Mouse (Mus musculus) CH12.LX (cell line): ENCODE measurements around the gene Rcvrn. TPM values are rescaled to one million over a fixed set of nuclear protein-coding genes. Genes with fewer than 3 reads are reported as not detected.

ENCODE experiments used
- DNase-seq: peaks from one replicate; pipeline ENCODE4 v3.0.0-alpha.2; 2013; ENCODE audit errors: extremely low read depth
- H3K27ac ChIP-seq: 2 replicates; pipeline ENCODE4 v1.5.1; 2012; ENCODE audit warnings: low read depth, mild to moderate bottlenecking, control low read depth, moderate library complexity; ENCODE audit not compliant: insufficient read depth
- H3K27me3 ChIP-seq: replicated peaks from 2 replicates; pipeline ENCODE3; 2012; ENCODE audit warnings: inconsistent platforms
- H3K36me3 ChIP-seq, 2 experiments: replicated peaks in 1 of 2; 2 replicates each; pipeline versions ENCODE3 to v1.6.1; 2012; ENCODE audit warnings: inconsistent platforms in 1 of 2, low read length in 1 of 2, mild to moderate bottlenecking in 1 of 2, mixed read lengths in 1 of 2, moderate library complexity in 1 of 2; ENCODE audit not compliant: control insufficient read depth in 1 of 2, insufficient read depth in 1 of 2
- H3K4me1 ChIP-seq, 2 experiments: 2 replicates each; pipeline ENCODE4 v1.6.1; 2012; ENCODE audit warnings: inconsistent platforms in 1 of 2, moderate library complexity in 1 of 2; ENCODE audit not compliant: insufficient read depth in 2 of 2, control insufficient read depth in 1 of 2
- H3K4me2 ChIP-seq: 2 replicates; pipeline ENCODE4 v1.6.1; 2012; ENCODE audit warnings: low read depth, mild to moderate bottlenecking, control low read depth; ENCODE audit not compliant: poor library complexity, insufficient read depth, severe bottlenecking
- H3K4me3 ChIP-seq, 3 experiments: fragments of 150-350 bp in 1 of 3; sonication (generic) in 1 of 3; replicated peaks in 1 of 3; 2 replicates each; pipeline versions ENCODE3 to v1.5.1; 2011 to 2012; ENCODE audit warnings: low read depth in 2 of 3, low read length in 2 of 3, mild to moderate bottlenecking in 2 of 3, moderate library complexity in 2 of 3, control low read depth in 1 of 3, improper control_type of control experiment in 1 of 3, inconsistent platforms in 1 of 3, mixed read lengths in 1 of 3; ENCODE audit not compliant: poor library complexity in 1 of 3
- H3K79me2 ChIP-seq: replicated peaks from 2 replicates; pipeline ENCODE4 v1.6.1; 2012; ENCODE audit warnings: mild to moderate bottlenecking, moderate library complexity; ENCODE audit not compliant: control insufficient read depth, poor library complexity, insufficient read depth, severe bottlenecking; ENCODE audit errors: extremely low read depth
- H3K9ac ChIP-seq: 2 replicates; pipeline ENCODE4 v1.6.1; 2012; ENCODE audit warnings: low read depth, mild to moderate bottlenecking, control low read depth, moderate library complexity; ENCODE audit not compliant: insufficient read depth
- H3K9me3 ChIP-seq: replicated peaks from 2 replicates; pipeline ENCODE3; 2012; ENCODE audit warnings: low read length, inconsistent platforms, mixed read lengths
- BHLHE40 ChIP-seq: IDR thresholded peaks from 2 replicates; pipeline ENCODE4 v1.6.1; 2011; ENCODE audit warnings: mild to moderate bottlenecking, low read depth, low read length, improper control_type of control experiment
- CHD1 ChIP-seq: IDR thresholded peaks from 2 replicates; pipeline ENCODE4 v1.6.1; 2012; ENCODE audit warnings: low read depth, low read length, improper control_type of control experiment, inconsistent platforms
- CTCF ChIP-seq, 2 experiments: IDR thresholded peaks in 1 of 2; conservative IDR thresholded peaks in 1 of 2; 2 replicates each; pipeline ENCODE4 v1.5.1; 2011 to 2012; ENCODE audit warnings: low read depth in 2 of 2, low read length in 2 of 2, improper control_type of control experiment in 1 of 2, inconsistent platforms in 1 of 2, mild to moderate bottlenecking in 1 of 2, moderate library complexity in 1 of 2
- ELF1 ChIP-seq: IDR thresholded peaks from 2 replicates; pipeline ENCODE4 v1.6.1; 2014; ENCODE audit warnings: low read depth, mild to moderate bottlenecking, inconsistent platforms, low read length, improper control_type of control experiment
- EP300 ChIP-seq: IDR thresholded peaks from 2 replicates; pipeline ENCODE4 v1.6.1; 2011; ENCODE audit warnings: low read length, improper control_type of control experiment
- HCFC1 ChIP-seq: IDR thresholded peaks from 2 replicates; pipeline ENCODE4 v1.6.1; 2012; ENCODE audit warnings: low read depth, mild to moderate bottlenecking, inconsistent platforms, low read length, improper control_type of control experiment
- IRF4 ChIP-seq: IDR thresholded peaks from 2 replicates; pipeline ENCODE4 v1.6.1; 2014; ENCODE audit warnings: low read depth, mild to moderate bottlenecking, inconsistent platforms, low read length, improper control_type of control experiment
- JUN ChIP-seq: IDR thresholded peaks from 2 replicates; pipeline ENCODE4 v1.6.1; 2011; ENCODE audit warnings: low read depth, mild to moderate bottlenecking, low read length, improper control_type of control experiment, moderate library complexity; ENCODE audit not compliant: insufficient read depth
- MAFK ChIP-seq: IDR thresholded peaks from 2 replicates; pipeline ENCODE4 v1.6.1; 2011; ENCODE audit warnings: low read length, improper control_type of control experiment; ENCODE audit not compliant: insufficient replicate concordance
- MAX ChIP-seq: IDR thresholded peaks from 2 replicates; pipeline ENCODE4 v1.6.1; 2011; ENCODE audit warnings: low read length, improper control_type of control experiment
- MAZ ChIP-seq: IDR thresholded peaks from 2 replicates; pipeline ENCODE4 v1.6.1; 2012; ENCODE audit warnings: low read depth, mild to moderate bottlenecking, inconsistent platforms, low read length, improper control_type of control experiment, moderate library complexity
- MEF2A ChIP-seq: IDR thresholded peaks from 2 replicates; pipeline ENCODE4 v1.6.1; 2014; ENCODE audit warnings: low read depth, mild to moderate bottlenecking, inconsistent platforms, low read length, improper control_type of control experiment, borderline replicate concordance
- MYC ChIP-seq: IDR thresholded peaks from 2 replicates; pipeline ENCODE4 v1.6.1; 2011; ENCODE audit warnings: low read depth, mild to moderate bottlenecking, improper control_type of control experiment, low read length
- NELFE ChIP-seq: IDR thresholded peaks from 2 replicates; pipeline ENCODE4 v1.6.1; 2011; ENCODE audit warnings: low read depth, low read length, improper control_type of control experiment
- NRF1 ChIP-seq: IDR thresholded peaks from 2 replicates; pipeline ENCODE4 v1.6.1; 2014; ENCODE audit warnings: low read depth, mild to moderate bottlenecking, inconsistent platforms, low read length, improper control_type of control experiment, moderate library complexity
- POLR2A ChIP-seq: IDR thresholded peaks from 2 replicates; pipeline ENCODE4 v1.6.1; 2011; ENCODE audit warnings: low read depth, mild to moderate bottlenecking, improper control_type of control experiment, low read length
- RAD21 ChIP-seq: IDR thresholded peaks from 2 replicates; pipeline ENCODE4 v1.6.1; 2011; ENCODE audit warnings: low read depth, mild to moderate bottlenecking, low read length, improper control_type of control experiment, moderate library complexity
- SMC3 ChIP-seq: IDR thresholded peaks from 2 replicates; pipeline ENCODE4 v1.6.1; 2011; ENCODE audit warnings: low read depth, low read length, improper control_type of control experiment
- USF2 ChIP-seq: conservative IDR thresholded peaks from 2 replicates; pipeline ENCODE4 v1.6.1; 2011; ENCODE audit warnings: low read depth, low read length, improper control_type of control experiment
- ZC3H11A ChIP-seq: IDR thresholded peaks from 2 replicates; pipeline ENCODE4 v1.6.1; 2012; ENCODE audit warnings: low read depth, mild to moderate bottlenecking, inconsistent platforms, low read length, improper control_type of control experiment
- ZMIZ1 ChIP-seq: IDR thresholded peaks from 2 replicates; pipeline ENCODE4 v1.6.1; 2012; ENCODE audit warnings: low read depth, mild to moderate bottlenecking, inconsistent platforms, low read length, improper control_type of control experiment
- dilution Hi-C: fragments of 300-500 bp; cut with MboI; formaldehyde crosslinking; loops from 2 replicates; pipeline ENCODE4 v1.14.3; 2020; ENCODE audit warnings: low sequenced_read_pairs; ENCODE audit not compliant: extremely low pct_unique_long_range_greater_than_20kb, extremely low pct_ligation_motif_present
- in situ Hi-C: fragments of 300-500 bp; cut with MboI; formaldehyde crosslinking; loops from 3 replicates; pipeline ENCODE4 v1.14.3; 2019; ENCODE audit warnings: low sequenced_read_pairs, low pct_ligation_motif_present, low pct_unique_long_range_greater_than_20kb, mixed read lengths
- polyA plus RNA-seq: library from polyadenylated mRNA; unstranded; fragments of >175 nt; gene quantifications from 2 replicates; pipeline ENCODE4 v1.2.1, GENCODE M21; 2012; ENCODE audit warnings: low read depth; ENCODE audit not compliant: insufficient read length
- total RNA-seq, 2 experiments: library from RNA; depleted of rRNA; stranded (reverse); fragments of 300-350 nt in 1 of 2; fragments of >200 nt in 1 of 2; gene quantifications; 2 replicates each; pipeline ENCODE4 v1.2.3; 2012 to 2014

Rcvrn gene
- total and polyA plus RNA-seq, 3 experiments = not detected

DNA sequence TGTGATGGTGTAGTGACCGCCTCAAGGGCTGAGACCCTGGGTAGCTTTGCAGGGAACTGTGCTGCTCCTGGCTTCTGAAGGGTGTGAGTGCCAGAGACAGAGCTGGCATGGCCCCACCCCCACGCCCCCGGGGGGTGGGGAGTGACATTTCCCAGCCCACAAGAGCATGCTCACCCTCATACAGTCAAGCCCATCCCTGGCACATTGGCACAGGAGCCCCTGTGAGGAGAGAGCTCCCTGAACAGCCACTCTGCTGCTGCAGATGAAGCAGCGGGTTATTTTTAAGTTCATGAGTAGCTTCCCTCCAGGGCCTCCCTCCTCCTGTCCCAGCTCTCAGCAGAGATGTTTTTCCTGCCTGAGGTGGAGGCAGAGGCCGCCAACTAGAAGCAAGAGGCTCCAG, 23.0 kb upstream of the Rcvrn start:
- in situ Hi-C loops = no loop called here
- no peaks in the 10 kb centered on the region for H3K27me3 ChIP-seq
- peaks cover 0 to 71% of the 10 kb centered on the region in 2 experiments for H3K36me3 ChIP-seq

GRCm38 (mm10) chr11:67675562-67676540, 19.3 kb upstream of the Rcvrn start:
- Histone ChIP-seq H3K4me2 (no peak overlapping the region), H3K27ac (no peak overlapping the region), H3K4me1 (peaks cover 5 to 23% of the 10 kb centered on the region in 2 experiments), H3K4me3 (no peak overlapping the region), H3K9me3 (no peaks in the 10 kb centered on the region), H3K79me2 (no peaks in the 10 kb centered on the region), H3K9ac (no peak overlapping the region), H3K36me3 (peaks cover 0 to 59% of the 10 kb centered on the region in 2 experiments), H3K27me3 (no peaks in the 10 kb centered on the region)
- peak; percentile 81 for DNase-seq
- in situ Hi-C loops = no loop called here
- no peak for TF ChIP-seq USF2
- no peak for TF ChIP-seq POLR2A
- peak; percentile 38; the same call in 1 of the 2 replicates for TF ChIP-seq NELFE
- peak; percentile 15; the same call in 1 of the 2 replicates for TF ChIP-seq IRF4
- peak; percentile 85; the same call in 1 of the 2 replicates for TF ChIP-seq MAZ
- TF ChIP-seq SMC3 = peak; percentile 97
- TF ChIP-seq ZMIZ1 = no peak
- 0 out of 2 replicates have a peak, but pooled peaks have one; percentile 27 for TF ChIP-seq ELF1
- TF ChIP-seq NRF1 = no peak
- no peak for TF ChIP-seq EP300
- TF ChIP-seq JUN = no peak
- peak; percentile 98 for TF ChIP-seq RAD21
- peak; percentile 77 for TF ChIP-seq ZC3H11A
- peak; percentile 46; the same call in 1 of the 2 replicates for TF ChIP-seq MYC
- TF ChIP-seq CTCF (conservative IDR thresholded peaks at IDR 0.05 in 1 of 2, IDR thresholded peaks at IDR 0.05 in 1 of 2; ENCODE audit: low read depth in 2 of 2, low read length in 2 of 2) = peak; percentile 67 to 98; a peak in 3 of 4 replicates
- dilution Hi-C loops = no loop called here

More for the DNA sequence above, 23.0 kb upstream of the Rcvrn start:
- no peak for DNase-seq
- H3K4me3 ChIP-seq = no peak overlapping the region
- dilution Hi-C loops = no loop called here
- peaks cover 0 to 10% of the 10 kb centered on the region in 2 experiments; a peak in 2 of 4 replicates for H3K4me1 ChIP-seq
- H3K4me2 ChIP-seq = no peak overlapping the region
- H3K79me2 ChIP-seq = no peaks in the 10 kb centered on the region
- TF ChIP-seq MEF2A (no peak), RAD21 (no peak), EP300 (no peak), MAX (no peak), HCFC1 (no peak), BHLHE40 (no peak), MAFK (no peak), CHD1 (no peak)
- TF ChIP-seq, all 38 proteins: peak for 0
- H3K9ac ChIP-seq = no peak overlapping the region
- H3K9me3 ChIP-seq = no peaks in the 10 kb centered on the region
- no peak overlapping the region for H3K27ac ChIP-seq
